Mouse (Mus musculus): ENCODE data around the gene Olfr789.

DNA sequence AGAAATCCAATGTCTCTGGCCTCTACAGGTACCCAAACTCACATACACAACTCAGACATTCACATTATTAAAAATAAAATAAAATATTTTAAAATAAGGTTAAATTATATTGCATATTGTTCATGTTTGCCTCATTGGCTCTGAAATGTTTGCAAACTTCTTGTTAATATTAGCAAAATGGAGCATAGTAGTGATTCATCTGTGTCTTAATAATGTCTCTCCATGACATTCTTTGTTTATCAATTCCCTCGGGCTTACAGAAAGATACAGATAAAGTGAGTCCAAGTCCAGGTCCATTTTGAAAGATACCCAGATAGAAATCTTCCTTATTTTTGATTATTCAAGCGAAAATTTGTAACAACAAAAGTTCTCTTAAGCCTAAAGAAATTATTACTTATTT is at the start of gene Olfr789:
- no peak for TF ChIP-seq CTCF (IDR thresholded peaks at IDR 0.05; ENCODE audit: control insufficient read depth, insufficient read depth, insufficient read length)
- no peak for TF ChIP-seq MAX (IDR thresholded peaks at IDR 0.05)

Measured in C2C12 (cell line).